Mouse (Mus musculus) liver, postnatal 0 days (tissue): Measurements from ENCODE around the gene Cdc25a.

ENCODE experiments used
- CTCF ChIP-seq: sonication (generic); IDR thresholded peaks from 2 replicates; pipeline ENCODE4 v1.5.1; 2016; ENCODE audit warnings: antibody characterized with exemption, low read depth
- EP300 ChIP-seq: IDR thresholded peaks from 2 replicates; pipeline ENCODE4 v1.6.1; 2016; ENCODE audit warnings: antibody characterized with exemption, low read depth, mild to moderate bottlenecking

- TF ChIP-seq CTCF, result no peak
- no peak for TF ChIP-seq EP300
These were observed 67.4 kb downstream of the Cdc25a start for GRCm38 (mm10) chr9:109942796-109943195.
